Mouse (Mus musculus) limb, embryonic 12.5 days (tissue): ENCODE measurements around the gene Akap14. TPM values are rescaled to one million over a fixed set of nuclear protein-coding genes. Genes with fewer than 3 reads are reported as not detected.
"Not testable (repeated sequence)": the region's sequence is repeated elsewhere in the genome, so short reads cannot be mapped to it uniquely, and the experiment has no call there.

Source experiments
- ATAC-seq: fragments of 200-750 bp; cut with Nextera tagmentation; 2 replicates; pipeline ENCODE4 v1.8.0; 2017; ENCODE audit warnings: low read depth, moderate TSS enrichment; ENCODE audit not compliant: insufficient number of reproducible peaks, insufficient read depth, low FRiP score, low TSS enrichment
- H3K27ac ChIP-seq: fragments of 300-500 bp; sonication (generic); 2 replicates; pipeline ENCODE4 v1.5.1; 2016; ENCODE audit warnings: mild to moderate bottlenecking, moderate library complexity
- H3K27me3 ChIP-seq: fragments of 300-500 bp; sonication (generic); 2 replicates; pipeline ENCODE4 v1.6.1; 2016; ENCODE audit warnings: mild to moderate bottlenecking, moderate library complexity
- H3K36me3 ChIP-seq: fragments of 300-500 bp; sonication (generic); 2 replicates; pipeline ENCODE4 v1.6.1; 2016; ENCODE audit warnings: mild to moderate bottlenecking, moderate library complexity
- H3K4me1 ChIP-seq: fragments of 300-500 bp; sonication (generic); replicated peaks from 2 replicates; pipeline ENCODE4 v1.6.1; 2016
- H3K4me2 ChIP-seq: fragments of 300-500 bp; sonication (generic); 2 replicates; pipeline ENCODE4 v1.6.1; 2016; ENCODE audit warnings: mild to moderate bottlenecking, moderate library complexity
- H3K4me3 ChIP-seq: fragments of 300-500 bp; sonication (generic); replicated peaks from 2 replicates; pipeline ENCODE4 v1.5.1; 2016; ENCODE audit warnings: mild to moderate bottlenecking
- H3K9ac ChIP-seq: fragments of 300-500 bp; sonication (generic); replicated peaks from 2 replicates; pipeline ENCODE4 v1.6.1; 2016; ENCODE audit warnings: mild to moderate bottlenecking, moderate library complexity
- H3K9me3 ChIP-seq: fragments of 300-500 bp; sonication (generic); 2 replicates; pipeline ENCODE4 v1.6.1; 2016; ENCODE audit warnings: mild to moderate bottlenecking, moderate library complexity
- WGBS: fragments of 180-500 bp; shearing (Covaris S2); methylation state at CpG from one replicate; pipeline ENCODE4 v1.1.7; 2016; 5-methylcytosine and 5-hydroxymethylcytosine counted together
- polyA plus RNA-seq: library from polyadenylated mRNA; unstranded; fragments of >200 nt; fragmentation: Nextera tagmentation; extraction: Ambion mirVana; gene quantifications from 2 replicates; pipeline ENCODE4 v1.2.1, GENCODE M21; 2016

Akap14 gene
- polyA plus RNA-seq = not detected in 2 replicates

DNA sequence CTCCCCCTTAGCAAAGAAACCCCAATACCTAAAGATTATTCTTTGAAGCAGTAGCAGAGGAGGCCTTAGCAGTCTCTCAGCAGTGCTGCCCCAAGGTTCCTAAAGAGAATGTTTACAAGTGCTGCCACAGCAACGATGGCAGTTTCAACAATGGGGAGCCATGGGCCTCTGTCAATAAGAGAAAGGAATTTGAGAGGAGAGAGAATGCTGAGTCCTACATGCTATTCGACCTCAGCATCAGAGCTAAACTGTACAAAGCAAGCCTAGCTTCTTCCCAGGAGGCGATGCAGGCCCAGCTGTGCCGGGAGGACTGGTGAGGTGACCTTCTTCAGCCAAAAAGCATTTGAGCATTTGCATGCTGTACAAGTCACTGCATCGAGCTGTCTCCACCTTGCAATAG lies at the start of gene Akap14:
TSS of gene Akap14 (minus strand) at position 101 of the 400 bp plus-strand sequence.
- ATAC-seq = no peak
- H3K9me3 ChIP-seq = no peaks in the 10 kb centered on the region
- H3K27ac ChIP-seq = no peak within 1 kb of the TSS
- no peak within 1 kb of the TSS for H3K9ac ChIP-seq
- no peaks in the 10 kb centered on the region for H3K27me3 ChIP-seq
- H3K4me3 ChIP-seq = no peak within 1 kb of the TSS
- no peaks in the 10 kb centered on the region for H3K4me1 ChIP-seq
- H3K4me2 ChIP-seq = no peak within 1 kb of the TSS
- no peaks in the 10 kb centered on the region for H3K36me3 ChIP-seq
- 56% methylated on average over 5 of the region's 5 CpGs for WGBS

DNA sequence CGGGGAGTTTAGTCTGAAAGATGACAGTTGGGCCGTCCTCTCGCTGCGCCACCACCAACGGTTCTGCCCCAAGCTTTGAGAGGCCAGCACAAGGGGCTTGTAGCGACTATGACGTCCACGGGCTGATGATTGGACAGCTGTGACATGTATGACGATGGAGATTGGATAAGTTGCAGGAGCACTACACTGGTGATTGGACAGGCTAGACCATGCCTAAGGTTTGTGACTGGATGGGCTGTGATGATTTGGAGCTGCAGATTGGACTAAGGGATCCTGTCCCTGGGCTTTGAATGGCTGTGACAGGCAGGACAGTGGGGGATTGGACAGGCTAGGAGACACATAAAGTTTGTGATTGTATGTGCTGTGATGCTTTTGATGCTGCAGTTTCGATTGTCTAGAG lies 42.3 kb upstream of the Akap14 start, which contains the start of gene Gm9:
TSS of gene Gm9 (minus strand) at position 101 of the 400 bp plus-strand sequence.
- no peak for ATAC-seq
- Histone ChIP-seq H3K4me1 (no peaks in the 10 kb centered on the region), H3K9ac (no peak within 1 kb of the TSS), H3K4me3 (no peak within 1 kb of the TSS), H3K4me2 (no peak within 1 kb of the TSS), H3K27ac (no peak within 1 kb of the TSS), H3K9me3 (no peaks in the 10 kb centered on the region), H3K36me3 (no peaks in the 10 kb centered on the region), H3K27me3 (no peaks in the 10 kb centered on the region)
- 84% methylated on average over 10 of the region's 10 CpGs for WGBS

DNA sequence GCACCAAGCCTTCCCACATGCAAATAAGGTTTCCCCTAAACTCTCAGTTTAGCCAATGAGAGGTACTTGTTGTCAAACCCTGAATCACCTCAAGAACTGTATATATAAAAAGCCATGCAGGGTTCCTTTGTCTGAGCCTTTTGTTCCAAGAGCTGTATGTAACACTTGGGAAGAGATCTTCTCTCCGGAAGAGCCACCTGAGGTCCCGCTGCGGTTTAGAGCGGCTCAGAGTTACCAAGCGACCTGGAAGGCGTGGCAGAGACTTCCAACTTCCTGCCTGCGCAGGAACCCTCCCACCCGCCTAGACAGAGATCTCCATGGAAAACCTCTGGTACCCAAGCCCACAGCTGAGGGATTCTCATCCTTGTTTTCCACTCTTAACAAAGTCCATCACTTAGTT lies 30.0 kb upstream of the Akap14 start:
- no peak for ATAC-seq
- Histone ChIP-seq H3K27me3 (no peaks in the 10 kb centered on the region), H3K4me2 (no peak overlapping the region), H3K9ac (no peak overlapping the region), H3K4me3 (no peak overlapping the region), H3K4me1 (no peaks in the 10 kb centered on the region), H3K27ac (no peak overlapping the region), H3K9me3 (no peaks in the 10 kb centered on the region), H3K36me3 (no peaks in the 10 kb centered on the region)
- 56% methylated on average over 8 of the region's 8 CpGs for WGBS

GRCm38 (mm10) chrX:37191744-37192379 lies 23.2 kb upstream of the Akap14 start:
- 0 out of 2 replicates have a peak, but pooled peaks have one; percentile 22 for ATAC-seq
- H3K4me2 ChIP-seq = peak overlapping the region; percentile 65
- WGBS = 27% methylated on average over 28 of the region's 28 CpGs
- H3K27me3 ChIP-seq = no peaks in the 10 kb centered on the region
- no peaks in the 10 kb centered on the region; the same call in 1 of the 2 replicates for H3K4me1 ChIP-seq
- no peak overlapping the region for H3K27ac ChIP-seq
- H3K4me3 ChIP-seq = peak overlapping the region; percentile 55
- H3K9me3 ChIP-seq = no peaks in the 10 kb centered on the region
- peak overlapping the region; percentile 60 for H3K9ac ChIP-seq
- H3K36me3 ChIP-seq = no peaks in the 10 kb centered on the region

GRCm38 (mm10) chrX:37191105-37191743 lies 22.6 kb upstream of the Akap14 start, which contains the start of the genes Ndufa1 and Rnf113a1:
Gene Ndufa1, minus strand, starts transcription at chrX:37191163.
Gene Rnf113a1, plus strand, starts transcription at chrX:37191245.
- Histone ChIP-seq H3K27ac (no peak within 1 kb of the TSS), H3K27me3 (no peaks in the 10 kb centered on the region), H3K9me3 (no peaks in the 10 kb centered on the region), H3K9ac (peak within 1 kb of the TSS; percentile 60), H3K4me3 (peak within 1 kb of the TSS; percentile 55), H3K4me1 (no peaks in the 10 kb centered on the region; the same call in 1 of the 2 replicates), H3K36me3 (no peaks in the 10 kb centered on the region), H3K4me2 (peak within 1 kb of the TSS; percentile 65)
- ATAC-seq = peak; percentile 86
- WGBS = 17% methylated on average over 63 of the region's 63 CpGs

GRCm38 (mm10) chrX:37190755-37191104 lies 22.1 kb upstream of the Akap14 start:
- no peaks in the 10 kb centered on the region for H3K9me3 ChIP-seq
- ATAC-seq = peak; percentile 45; the same call in 1 of the 2 replicates
- H3K36me3 ChIP-seq = no peaks in the 10 kb centered on the region
- 10% methylated on average over 20 of the region's 20 CpGs for WGBS
- no peaks in the 10 kb centered on the region; the same call in 1 of the 2 replicates for H3K4me1 ChIP-seq
- H3K4me2 ChIP-seq = peak overlapping the region; percentile 65
- H3K27ac ChIP-seq = no peak overlapping the region
- H3K9ac ChIP-seq = peak overlapping the region; percentile 44; the same call in 1 of the 2 replicates
- peak overlapping the region; percentile 55 for H3K4me3 ChIP-seq
- H3K27me3 ChIP-seq = no peaks in the 10 kb centered on the region

DNA sequence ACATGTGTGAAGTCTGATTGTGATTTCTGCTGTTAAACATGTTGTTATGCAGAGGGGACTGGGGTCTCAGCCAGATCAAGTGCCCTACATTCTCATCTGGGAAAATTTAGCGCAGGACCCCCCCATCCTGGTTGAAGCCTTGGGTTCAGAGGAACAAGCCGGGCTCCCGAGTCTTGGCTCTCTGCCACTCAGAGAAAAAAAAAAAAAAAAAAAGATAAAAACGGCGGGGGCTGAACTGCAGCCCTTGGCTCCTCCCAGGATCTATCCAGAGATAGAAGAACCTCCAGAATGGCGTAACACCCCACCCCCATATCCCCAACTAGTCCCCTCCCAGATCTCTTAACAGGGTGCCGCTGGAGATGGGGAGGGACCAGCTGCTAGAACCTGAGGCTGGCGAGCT lies 15.8 kb upstream of the Akap14 start:
- not testable (repeated sequence) for H3K4me3 ChIP-seq, ATAC-seq, H3K27me3 ChIP-seq, H3K36me3 ChIP-seq, H3K9me3 ChIP-seq, H3K4me2 ChIP-seq, H3K9ac ChIP-seq, H3K27ac ChIP-seq, H3K4me1 ChIP-seq
- 56% methylated on average over 6 of the region's 8 CpGs for WGBS

DNA sequence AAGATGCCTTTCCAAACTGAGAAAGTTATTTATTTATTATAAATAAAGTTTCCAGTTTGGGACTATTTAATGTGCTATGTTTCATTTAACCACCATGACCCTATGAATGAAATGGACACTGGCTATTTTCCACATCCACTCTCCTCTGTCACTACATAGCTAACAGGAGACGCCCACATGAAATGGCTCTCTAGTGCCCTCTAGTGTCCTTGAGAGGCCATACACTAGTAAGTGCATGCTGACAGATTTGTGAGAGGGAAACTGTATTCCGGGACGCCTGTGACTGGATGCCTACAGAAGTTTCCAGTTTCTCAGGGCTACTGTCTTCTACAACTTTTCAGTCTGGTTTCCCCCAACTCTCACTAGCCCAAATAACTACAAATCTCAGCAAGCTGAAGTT lies 1.6 kb downstream of the Akap14 start:
- Histone ChIP-seq H3K27ac (no peak overlapping the region), H3K27me3 (no peaks in the 10 kb centered on the region), H3K4me1 (no peaks in the 10 kb centered on the region), H3K36me3 (no peaks in the 10 kb centered on the region), H3K4me2 (no peak overlapping the region), H3K9me3 (no peaks in the 10 kb centered on the region), H3K4me3 (no peak overlapping the region), H3K9ac (no peak overlapping the region)
- no peak for ATAC-seq
- 32% methylated on average over 3 of the region's 3 CpGs for WGBS

GRCm38 (mm10) chrX:37163115-37163514 lies 5.5 kb downstream of the Akap14 start:
- Histone ChIP-seq H3K4me3 (no peak overlapping the region), H3K27ac (no peak overlapping the region), H3K27me3 (no peaks in the 10 kb centered on the region), H3K4me1 (no peaks in the 10 kb centered on the region), H3K36me3 (no peaks in the 10 kb centered on the region), H3K4me2 (no peak overlapping the region), H3K9me3 (no peaks in the 10 kb centered on the region), H3K9ac (no peak overlapping the region)
- 66% methylated on average over 18 of the region's 18 CpGs for WGBS
- no peak for ATAC-seq

GRCm38 (mm10) chrX:37161169-37161568 lies 7.5 kb downstream of the Akap14 start:
- H3K4me3 ChIP-seq = no peak overlapping the region
- ATAC-seq = no peak
- WGBS = 77% methylated on average over 10 of the region's 10 CpGs

DNA sequence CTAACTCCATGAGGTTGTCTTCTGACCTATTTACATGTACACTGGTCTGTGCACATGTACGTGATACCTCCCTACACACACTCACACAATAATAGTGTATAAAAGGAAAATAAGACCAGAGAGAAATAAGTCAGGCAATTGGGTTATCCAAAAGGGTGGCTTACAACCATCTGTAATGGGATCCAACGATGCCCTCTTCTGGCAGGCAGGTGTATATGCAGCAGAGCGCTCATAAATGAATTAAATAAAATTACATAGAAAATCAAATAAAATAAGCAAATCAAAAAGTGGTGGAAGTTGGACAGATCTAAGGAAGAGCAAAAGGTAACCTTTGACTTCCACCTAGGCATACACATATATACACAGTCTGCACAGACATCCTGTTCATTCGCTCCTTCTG lies 10.8 kb downstream of the Akap14 start:
- 62% methylated on average over 4 of the region's 4 CpGs for WGBS
- no peak overlapping the region for H3K27ac ChIP-seq
- H3K27me3 ChIP-seq = no peaks in the 10 kb centered on the region
- no peaks in the 10 kb centered on the region for H3K4me1 ChIP-seq
- ATAC-seq = no peak
- H3K36me3 ChIP-seq = peaks cover 18% of the 10 kb centered on the region
- no peaks in the 10 kb centered on the region for H3K9me3 ChIP-seq
- H3K9ac ChIP-seq = no peak overlapping the region
- H3K4me3 ChIP-seq = no peak overlapping the region
- H3K4me2 ChIP-seq = no peak overlapping the region

More at GRCm38 (mm10) chrX:37161169-37161568, 7.5 kb downstream of the Akap14 start:
- Histone ChIP-seq H3K4me2 (no peak overlapping the region), H3K36me3 (no peaks in the 10 kb centered on the region), H3K9ac (no peak overlapping the region), H3K4me1 (no peaks in the 10 kb centered on the region), H3K27me3 (no peaks in the 10 kb centered on the region), H3K27ac (no peak overlapping the region), H3K9me3 (no peaks in the 10 kb centered on the region)
